Mouse (Mus musculus): Measurements from ENCODE around the gene Asb10. TPM values are rescaled to one million over a fixed set of nuclear protein-coding genes. Genes with fewer than 3 reads are reported as not detected.

Gene Asb10
- total RNA-seq, 2 experiments from 2014 or later = 83.7 to 90.6 TPM

GRCm38 (mm10) chr5:24536511-24536910, 4.3 kb downstream of the Asb10 start:
- no peak for DNase-seq

GRCm38 (mm10) chr5:24535731-24536130, 5.0 kb downstream of the Asb10 start:
- DNase-seq = peak; percentile 35 to 49

- DNase-seq = no peak
These were observed 6.5 kb downstream of the Asb10 start for GRCm38 (mm10) chr5:24534292-24534691.

GRCm38 (mm10) chr5:24533391-24533790, 7.4 kb downstream of the Asb10 start:
- DNase-seq = no peak

GRCm38 (mm10) chr5:24530042-24530689, 10.6 kb downstream of the Asb10 start:
- peak; percentile 90 to 98 for DNase-seq

- DNase-seq = no peak
These were observed 13.0 kb downstream of the Asb10 start for GRCm38 (mm10) chr5:24527780-24528179.

GRCm38 (mm10) chr5:24526889-24527230, 13.9 kb downstream of the Asb10 start, which contains the start of gene Gbx1:
Gbx1 (minus strand) TSS chr5:24527202.
- peak in 1 of 2 experiments; percentile 15 for DNase-seq

GRCm38 (mm10) chr5:24526190-24526888, 14.4 kb downstream of the Asb10 start:
- no peak for DNase-seq

- no peak for DNase-seq
These were observed 15.2 kb downstream of the Asb10 start for GRCm38 (mm10) chr5:24525360-24526189.

- DNase-seq = no peak
These were observed 16.3 kb downstream of the Asb10 start for GRCm38 (mm10) chr5:24524522-24524921.

- DNase-seq = no peak
These were observed 17.0 kb downstream of the Asb10 start for GRCm38 (mm10) chr5:24523806-24524205.

GRCm38 (mm10) chr5:24521366-24521765, 19.4 kb downstream of the Asb10 start:
- no peak for DNase-seq

GRCm38 (mm10) chr5:24512271-24512670, 28.5 kb downstream of the Asb10 start:
- peak; percentile 44 to 71 for DNase-seq

- DNase-seq = peak; percentile 44 to 76
These were observed 30.1 kb downstream of the Asb10 start for GRCm38 (mm10) chr5:24510635-24511034.

- no peak for DNase-seq
These were observed 32.4 kb downstream of the Asb10 start for GRCm38 (mm10) chr5:24508406-24508805.

- DNase-seq = no peak
These were observed 35.3 kb downstream of the Asb10 start for GRCm38 (mm10) chr5:24505513-24505912.

- DNase-seq = no peak
These were observed 38.0 kb downstream of the Asb10 start for GRCm38 (mm10) chr5:24502786-24503185.

GRCm38 (mm10) chr5:24500851-24501250, 39.9 kb downstream of the Asb10 start:
- DNase-seq = no peak

GRCm38 (mm10) chr5:24499113-24499512, 41.7 kb downstream of the Asb10 start:
- no peak for DNase-seq

- DNase-seq = no peak
These were observed 43.3 kb downstream of the Asb10 start for GRCm38 (mm10) chr5:24497526-24497925.

GRCm38 (mm10) chr5:24496756-24497155, 44.0 kb downstream of the Asb10 start:
- no peak for DNase-seq

- no peak for DNase-seq
These were observed 45.8 kb downstream of the Asb10 start for GRCm38 (mm10) chr5:24495019-24495418.

Measured in heart, adult 18-20 months (tissue).